Mouse (Mus musculus): Measurements from ENCODE around the gene Clstn2. TPM values are rescaled to one million over a fixed set of nuclear protein-coding genes. Genes with fewer than 3 reads are reported as not detected.

The Clstn2 gene
- total and polyA plus RNA-seq, 3 experiments = not detected

- dilution Hi-C loops (cut with MboI; ENCODE audit: extremely low pct_ligation_motif_present, extremely low pct_unique_long_range_greater_than_20kb, low sequenced_read_pairs) (no loop called here), in situ Hi-C loops (cut with MboI; ENCODE audit: low pct_ligation_motif_present, low pct_unique_long_range_greater_than_20kb, low sequenced_read_pairs) (no loop called here)
- no peaks in the 10 kb centered on the region for H3K79me2 ChIP-seq (replicated peaks; ENCODE audit: control insufficient read depth, extremely low read depth, insufficient read depth, poor library complexity, severe bottlenecking)
- H3K27ac ChIP-seq (ENCODE audit: insufficient read depth, low read depth) = no peak overlapping the region
- H3K4me3 ChIP-seq (replicated peaks in 1 of 3; ENCODE audit: low read depth in 2 of 3, low read length in 2 of 3, poor library complexity in 1 of 3) = no peak overlapping the region
- H3K9me3 ChIP-seq (replicated peaks; ENCODE audit: low read length) = peaks cover 77% of the 10 kb centered on the region
- no peaks in the 10 kb centered on the region for H3K36me3 ChIP-seq (replicated peaks in 1 of 2; ENCODE audit: control insufficient read depth in 1 of 2, insufficient read depth in 1 of 2, low read length in 1 of 2)
- no peaks in the 10 kb centered on the region for H3K4me1 ChIP-seq (ENCODE audit: control insufficient read depth in 1 of 2, insufficient read depth in 2 of 2)
- no peaks in the 10 kb centered on the region for H3K27me3 ChIP-seq (replicated peaks)
- no peak overlapping the region for H3K4me2 ChIP-seq (ENCODE audit: insufficient read depth, low read depth, poor library complexity, severe bottlenecking)
- H3K9ac ChIP-seq (ENCODE audit: insufficient read depth, low read depth) = no peak overlapping the region
- no peak for DNase-seq (ENCODE audit: extremely low read depth)
- TF ChIP-seq ETS1 (conservative IDR thresholded peaks at IDR 0.05; ENCODE audit: low read depth, low read length) (no peak), MXI1 (IDR thresholded peaks at IDR 0.05; ENCODE audit: low read depth, low read length) (no peak), CTCF (conservative IDR thresholded peaks at IDR 0.05 in 1 of 2, IDR thresholded peaks at IDR 0.05 in 1 of 2; ENCODE audit: low read depth in 2 of 2, low read length in 2 of 2) (no peak), SIN3A (IDR thresholded peaks at IDR 0.05; ENCODE audit: low read length) (no peak), PAX5 (IDR thresholded peaks at IDR 0.05; ENCODE audit: low read length) (no peak), MYC (IDR thresholded peaks at IDR 0.05; ENCODE audit: low read depth, low read length) (no peak), TCF12 (IDR thresholded peaks at IDR 0.05; ENCODE audit: low read depth, low read length) (no peak), CHD1 (IDR thresholded peaks at IDR 0.05; ENCODE audit: low read depth, low read length) (no peak), TBP (conservative IDR thresholded peaks at IDR 0.05; ENCODE audit: low read depth, low read length) (no peak)
These were observed 13.1 kb downstream of the Clstn2 start for GRCm38 (mm10) chr9:98019876-98020275.

DNA sequence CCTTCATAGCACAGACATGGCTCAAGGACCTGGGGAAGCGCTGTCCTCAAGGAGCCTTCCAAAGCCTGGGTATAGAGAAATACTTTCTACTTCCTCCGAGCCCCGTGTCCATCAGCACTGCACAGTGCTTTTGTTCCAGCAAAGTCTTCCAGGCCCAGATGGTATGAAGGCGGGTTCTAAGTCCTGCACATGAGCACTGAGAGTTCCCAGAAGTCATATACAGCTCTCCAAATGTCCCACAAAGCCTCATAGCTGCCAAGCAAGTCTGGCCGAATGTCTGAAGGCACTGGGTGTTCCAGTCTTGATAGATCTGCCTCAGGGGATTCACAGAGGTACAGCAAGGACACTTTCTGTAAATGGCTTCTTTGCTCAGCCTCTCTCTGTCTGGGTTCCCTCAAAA lies 14.3 kb downstream of the Clstn2 start:
- Histone ChIP-seq H3K79me2 (replicated peaks; ENCODE audit: control insufficient read depth, extremely low read depth, insufficient read depth, poor library complexity, severe bottlenecking) (no peaks in the 10 kb centered on the region), H3K9ac (ENCODE audit: insufficient read depth, low read depth) (no peak overlapping the region), H3K36me3 (replicated peaks in 1 of 2; ENCODE audit: control insufficient read depth in 1 of 2, insufficient read depth in 1 of 2, low read length in 1 of 2) (no peaks in the 10 kb centered on the region), H3K4me1 (ENCODE audit: control insufficient read depth in 1 of 2, insufficient read depth in 2 of 2) (no peaks in the 10 kb centered on the region), H3K4me3 (replicated peaks in 1 of 3; ENCODE audit: low read depth in 2 of 3, low read length in 2 of 3, poor library complexity in 1 of 3) (no peak overlapping the region), H3K27ac (ENCODE audit: insufficient read depth, low read depth) (no peak overlapping the region), H3K27me3 (replicated peaks) (no peaks in the 10 kb centered on the region), H3K4me2 (ENCODE audit: insufficient read depth, low read depth, poor library complexity, severe bottlenecking) (no peak overlapping the region), H3K9me3 (replicated peaks; ENCODE audit: low read length) (peaks cover 76% of the 10 kb centered on the region)
- dilution Hi-C loops (cut with MboI; ENCODE audit: extremely low pct_ligation_motif_present, extremely low pct_unique_long_range_greater_than_20kb, low sequenced_read_pairs) (no loop called here), in situ Hi-C loops (cut with MboI; ENCODE audit: low pct_ligation_motif_present, low pct_unique_long_range_greater_than_20kb, low sequenced_read_pairs) (no loop called here)
- DNase-seq (ENCODE audit: extremely low read depth) = no peak
- TF ChIP-seq SMC3 (IDR thresholded peaks at IDR 0.05; ENCODE audit: low read depth, low read length) (no peak), ELF1 (IDR thresholded peaks at IDR 0.05; ENCODE audit: low read depth, low read length) (no peak), RAD21 (IDR thresholded peaks at IDR 0.05; ENCODE audit: low read depth, low read length) (no peak), RCOR1 (conservative IDR thresholded peaks at IDR 0.05; ENCODE audit: low read depth, low read length) (no peak), MEF2A (IDR thresholded peaks at IDR 0.05; ENCODE audit: borderline replicate concordance, low read depth, low read length) (no peak), USF1 (IDR thresholded peaks at IDR 0.05; ENCODE audit: low read depth, low read length) (no peak), IRF4 (IDR thresholded peaks at IDR 0.05; ENCODE audit: low read depth, low read length) (no peak), E2F4 (IDR thresholded peaks at IDR 0.05; ENCODE audit: insufficient replicate concordance, low read depth, low read length) (no peak), MAX (IDR thresholded peaks at IDR 0.05; ENCODE audit: low read length) (no peak), CTCF (conservative IDR thresholded peaks at IDR 0.05 in 1 of 2, IDR thresholded peaks at IDR 0.05 in 1 of 2; ENCODE audit: low read depth in 2 of 2, low read length in 2 of 2) (no peak), MAZ (IDR thresholded peaks at IDR 0.05; ENCODE audit: low read depth, low read length) (no peak)

All from CH12.LX (cell line).